Mouse (Mus musculus) kidney, adult 18-20 months (tissue): Measurements from ENCODE around the gene Slc4a4.

Experiments used
- DNase-seq: peaks from one replicate; pipeline ENCODE4 v3.0.0; 2021

Slc4a4 gene

DNA sequence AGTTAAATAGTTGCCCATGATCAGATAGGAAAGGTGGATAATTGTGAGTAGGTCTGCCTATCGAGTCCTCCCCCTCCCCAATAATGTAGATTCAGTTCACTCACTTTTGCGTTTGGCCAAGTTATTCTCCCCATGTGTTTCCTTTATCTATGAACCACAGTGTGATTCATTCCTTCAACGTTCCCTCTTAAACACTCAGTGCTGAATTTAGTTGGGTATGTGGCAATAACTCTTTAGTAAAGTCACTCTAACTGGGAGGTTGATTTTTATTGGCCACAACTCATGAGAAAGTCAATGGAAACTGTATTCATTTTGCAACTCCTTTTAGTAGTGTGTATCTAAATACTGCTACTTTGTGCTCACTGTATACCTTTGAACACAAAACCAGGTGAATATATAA, 125.8 kb downstream of the Slc4a4 start:
- DNase-seq: no peak

DNA sequence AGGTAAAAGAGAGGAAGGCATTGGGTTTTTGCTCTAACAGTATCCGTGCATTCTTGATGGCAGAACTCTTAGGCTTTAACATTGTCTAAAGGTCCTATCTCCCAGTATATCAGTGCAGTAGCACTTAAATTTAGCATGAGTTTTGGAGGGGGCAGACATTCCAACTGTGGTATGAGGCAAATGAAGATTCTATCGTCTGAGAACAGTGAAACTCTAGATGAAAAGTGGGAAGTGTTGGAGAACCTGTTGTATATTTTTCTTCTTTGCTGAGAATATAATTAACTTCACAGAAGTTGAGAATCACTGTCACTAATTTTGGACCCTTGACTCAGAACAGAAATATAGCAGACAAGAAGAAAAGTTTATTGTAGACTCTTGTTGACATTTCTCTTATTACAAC, 128.2 kb downstream of the Slc4a4 start:
- no peak for DNase-seq

DNA sequence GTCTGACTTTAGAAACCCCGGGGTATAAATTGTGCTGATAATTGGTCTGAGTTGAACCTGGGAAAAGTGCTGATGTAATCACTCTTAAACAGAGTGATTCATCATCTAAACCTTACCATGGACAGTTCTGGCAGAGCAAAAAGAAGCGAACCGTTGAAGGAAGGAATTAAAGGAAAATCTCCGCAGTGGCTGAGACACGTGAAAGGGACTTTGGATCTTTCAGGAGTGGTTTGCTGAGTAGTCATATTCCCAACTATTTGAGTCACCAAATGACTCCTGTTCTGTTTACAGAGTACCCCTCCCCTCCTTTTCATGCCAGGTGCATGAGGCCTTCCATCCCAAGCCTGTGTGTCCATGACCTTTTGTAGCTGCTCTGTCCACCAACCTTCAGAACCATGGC, 129.3 kb downstream of the Slc4a4 start:
- DNase-seq: no peak

DNA sequence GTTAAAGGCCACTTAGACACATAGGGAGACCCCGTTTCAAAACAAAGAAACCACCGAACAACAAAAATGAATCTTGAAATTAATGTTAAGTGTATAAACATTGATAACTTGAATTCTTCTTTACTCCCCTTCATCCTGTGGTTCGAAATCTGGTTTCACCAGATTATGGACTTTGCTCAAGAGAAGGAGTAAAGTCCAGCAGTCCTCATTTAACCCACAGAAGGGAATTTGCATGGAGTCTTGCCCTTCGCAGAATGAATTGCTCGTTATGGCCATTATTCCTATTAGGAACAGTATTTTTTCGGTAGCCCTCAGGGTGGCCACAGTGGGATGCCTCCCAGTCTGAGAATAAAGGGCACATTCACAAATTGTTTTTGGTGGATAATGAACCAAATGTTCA, 131.9 kb downstream of the Slc4a4 start:
- DNase-seq: no peak

DNA sequence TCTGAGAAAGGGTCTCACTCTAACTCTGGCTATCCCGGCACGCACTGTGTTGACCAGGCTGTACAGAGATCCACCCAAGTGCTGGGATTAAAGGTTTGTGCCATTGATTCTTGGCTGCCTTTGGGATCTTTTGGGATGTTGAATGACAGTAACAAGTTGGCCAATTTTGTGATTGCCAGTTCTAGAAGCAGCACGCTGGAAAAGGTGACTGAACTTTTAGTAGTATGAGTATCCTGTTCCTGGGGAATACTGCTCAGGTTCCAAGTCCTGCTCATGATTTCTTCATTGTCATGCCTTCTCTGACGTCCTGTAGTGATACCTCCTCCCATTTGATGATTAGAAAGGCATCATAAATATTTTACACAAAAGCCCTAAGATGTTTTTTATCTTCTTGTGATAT, 137.8 kb downstream of the Slc4a4 start:
- DNase-seq: no peak

DNA sequence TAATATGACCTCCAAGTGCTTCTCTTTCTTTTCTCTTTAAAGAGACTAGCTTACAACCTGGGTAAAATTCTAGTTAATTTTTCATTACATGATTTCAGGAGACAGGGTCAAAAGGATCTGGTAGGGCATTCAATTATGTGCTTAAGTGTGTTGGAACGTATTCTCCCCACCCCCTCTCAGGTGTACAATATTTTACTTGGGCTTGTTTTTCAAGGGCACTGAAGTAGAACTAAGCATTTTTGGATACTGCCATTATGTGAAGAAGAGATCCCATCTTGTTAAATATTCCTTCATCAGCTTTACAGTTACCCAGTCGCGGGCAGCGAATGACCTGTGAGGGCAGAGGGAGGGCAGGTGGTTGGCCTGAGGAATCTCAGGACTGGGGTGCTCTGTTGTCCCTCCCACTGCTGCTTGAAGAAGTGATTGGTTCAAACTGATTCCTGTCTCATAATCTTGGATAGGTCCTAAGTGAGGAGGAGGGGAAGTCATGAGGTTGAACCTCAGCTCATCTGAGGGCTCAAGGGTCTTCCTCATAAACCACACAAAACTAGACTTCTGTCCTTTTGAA, 141.0 kb downstream of the Slc4a4 start:
- peak; percentile 62 for DNase-seq

DNA sequence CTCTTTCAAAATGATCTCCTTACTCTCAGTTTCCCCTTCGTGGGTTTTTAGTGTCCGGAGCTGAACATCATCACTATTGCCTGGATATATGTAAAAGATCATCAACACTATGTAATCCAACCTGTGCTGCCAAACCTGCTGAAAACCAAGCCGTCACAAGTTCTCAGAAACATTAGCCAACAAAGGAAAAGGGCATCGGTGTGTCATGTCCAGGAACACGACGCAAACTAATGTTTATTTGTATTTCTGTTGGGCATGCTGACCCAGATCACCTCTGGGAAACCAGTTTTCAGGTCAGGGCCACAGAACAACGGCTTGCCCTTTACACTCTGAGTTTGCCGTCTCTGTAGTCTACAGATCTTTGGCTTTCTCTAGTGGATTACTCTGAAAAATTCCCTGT, 146.0 kb downstream of the Slc4a4 start:
- DNase-seq: no peak

DNA sequence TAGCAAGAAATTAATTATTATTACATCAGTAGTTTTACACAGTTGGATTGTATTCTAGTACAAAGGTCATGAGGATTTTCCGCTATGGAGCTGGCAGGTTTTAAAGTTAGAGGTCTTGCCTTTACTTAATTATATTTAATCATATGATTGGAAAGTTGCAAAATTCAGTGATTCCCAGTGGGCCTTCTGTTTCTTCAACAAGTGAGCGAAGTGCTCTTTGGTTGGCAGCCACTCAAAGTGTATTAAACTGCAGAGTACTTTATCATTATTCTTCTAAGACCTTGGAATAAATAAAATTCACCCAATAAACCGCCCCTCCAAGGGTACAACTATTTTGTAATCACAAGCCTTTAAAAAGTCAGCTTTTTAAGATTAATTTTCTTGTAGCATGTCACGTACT, 146.6 kb downstream of the Slc4a4 start:
- no peak for DNase-seq

DNA sequence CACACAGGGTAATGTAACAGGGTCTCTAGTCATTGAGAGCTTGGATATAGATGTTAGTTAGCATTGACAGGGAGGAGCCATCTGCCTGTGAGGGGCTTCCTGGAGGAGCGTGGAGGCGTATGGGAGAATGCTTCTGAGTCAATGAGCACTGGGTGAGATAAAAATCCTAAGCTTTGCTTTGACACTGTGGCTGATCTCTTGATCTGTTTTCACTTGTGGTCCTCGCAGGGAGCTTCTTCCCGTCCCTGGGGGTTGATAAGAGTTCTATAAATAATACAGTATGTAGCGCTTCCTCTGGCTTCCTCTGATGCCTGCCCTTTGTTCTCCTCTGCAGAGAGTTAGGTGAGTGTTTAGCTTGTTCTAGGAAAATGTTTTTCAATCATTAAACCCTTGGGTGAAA, 149.5 kb downstream of the Slc4a4 start:
- DNase-seq: no peak

DNA sequence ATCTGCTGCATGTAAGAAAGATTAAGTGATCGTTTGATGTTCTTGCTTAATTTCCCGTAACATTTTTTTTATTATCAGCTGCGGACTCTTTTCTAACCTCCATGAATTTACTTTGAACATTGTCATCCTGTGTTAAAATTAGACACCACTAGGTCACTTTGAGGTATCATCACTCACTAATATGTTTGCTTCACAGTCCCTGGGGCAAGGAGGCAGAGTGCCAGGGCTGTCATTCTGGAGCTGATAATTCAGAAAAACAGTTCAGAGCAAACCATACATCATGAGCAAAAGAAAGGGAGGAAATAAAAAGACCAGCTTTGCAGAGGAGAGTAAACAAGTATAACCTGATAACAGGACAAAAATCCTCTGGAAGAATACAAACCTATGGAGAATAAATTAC, 154.2 kb downstream of the Slc4a4 start:
- DNase-seq: no peak

DNA sequence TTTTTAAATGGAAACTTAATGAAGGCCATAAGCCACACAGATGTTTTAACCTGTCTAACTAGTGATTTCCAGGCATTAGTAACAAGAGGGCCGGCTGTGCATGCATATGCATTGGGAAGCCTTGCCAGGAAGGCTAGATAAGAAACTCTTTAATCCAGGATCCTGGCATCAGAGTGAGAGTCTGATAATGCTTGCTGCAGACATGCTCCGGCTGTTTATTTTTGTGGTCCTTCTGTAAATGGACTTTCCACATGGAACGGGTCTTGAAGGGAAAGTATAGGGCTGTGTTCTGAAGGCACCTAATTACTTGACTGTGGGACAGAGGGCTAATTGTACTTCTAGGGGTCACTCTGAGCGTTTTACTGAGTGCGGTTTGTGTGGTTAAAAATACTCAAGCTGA, 157.2 kb downstream of the Slc4a4 start:
- DNase-seq: no peak

DNA sequence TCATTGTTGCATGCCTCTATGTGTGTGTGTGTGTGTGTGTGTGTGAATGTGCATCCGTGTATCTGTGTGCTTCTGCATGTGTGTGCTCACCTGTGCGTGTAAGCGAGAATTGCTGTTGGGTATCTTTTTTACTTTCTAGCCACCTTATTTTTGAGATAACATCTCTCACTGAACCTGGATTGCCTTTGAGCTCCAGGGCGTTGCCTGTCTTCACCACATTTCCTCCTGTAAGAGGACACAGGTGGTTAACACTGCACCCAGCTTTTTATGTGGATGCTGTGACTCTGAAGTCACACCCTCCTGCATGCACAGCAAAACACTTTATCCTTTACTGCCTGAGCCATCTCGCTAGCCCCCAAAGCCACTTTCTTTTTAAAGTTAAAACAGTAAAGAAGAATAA, 158.2 kb downstream of the Slc4a4 start:
- DNase-seq: no peak

DNA sequence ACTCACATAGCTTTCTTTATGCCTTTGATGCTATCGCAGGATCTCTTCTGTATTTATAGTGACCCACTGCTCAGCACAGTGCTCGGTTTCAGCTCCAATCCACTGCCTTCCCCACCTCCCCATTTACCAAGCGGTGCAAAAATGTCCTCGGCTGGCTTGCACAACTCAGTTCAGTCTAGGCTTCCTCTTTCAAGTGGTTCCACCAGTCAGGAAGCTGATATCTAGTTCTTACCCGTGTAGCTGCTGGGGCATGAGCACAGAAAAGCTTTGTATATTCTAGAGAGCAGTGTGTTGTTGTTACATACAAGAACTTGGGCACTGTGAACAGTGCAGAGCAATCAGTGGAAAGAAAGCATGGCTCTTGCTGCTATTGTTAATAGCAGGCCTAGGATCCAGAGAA, 165.0 kb downstream of the Slc4a4 start:
- no peak for DNase-seq

DNA sequence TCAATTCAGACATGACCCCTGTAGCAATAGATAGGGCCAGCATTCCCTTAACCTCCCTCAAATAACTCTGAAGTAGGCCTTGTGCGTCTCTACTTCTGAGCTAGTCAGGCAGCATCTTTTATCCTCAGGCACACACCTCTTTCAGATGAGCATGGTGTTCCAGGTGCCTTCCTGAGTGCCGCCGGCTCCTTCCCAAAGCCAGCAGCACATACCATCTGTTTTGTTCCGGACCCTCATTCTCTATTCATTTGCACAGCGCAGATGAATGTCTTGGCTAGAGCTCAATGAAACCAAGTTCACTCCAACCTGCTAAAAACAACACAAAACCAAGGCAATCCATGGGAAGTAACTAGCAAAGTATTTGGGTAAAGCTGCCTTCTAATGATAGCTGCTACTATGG, 165.6 kb downstream of the Slc4a4 start:
- DNase-seq: no peak

DNA sequence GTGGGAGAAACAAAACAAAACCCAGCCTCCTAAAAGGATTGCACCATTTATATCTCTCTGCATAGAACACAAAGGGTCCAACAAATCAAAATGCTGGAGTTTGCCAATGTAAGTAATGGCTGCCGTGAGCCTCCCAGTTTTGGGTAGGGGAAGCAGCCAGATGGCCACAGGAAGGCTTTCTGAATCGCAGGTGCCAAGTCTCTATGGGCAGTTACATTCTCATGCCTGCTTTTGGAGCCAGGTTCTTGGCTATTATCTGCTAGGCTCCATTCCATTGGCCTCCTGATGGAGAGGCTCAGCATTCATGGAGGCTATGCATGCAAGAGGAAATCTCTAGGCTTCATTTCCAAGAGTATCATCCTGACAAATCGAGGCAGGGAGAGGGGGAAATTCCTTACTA, 169.0 kb downstream of the Slc4a4 start:
- DNase-seq: no peak

DNA sequence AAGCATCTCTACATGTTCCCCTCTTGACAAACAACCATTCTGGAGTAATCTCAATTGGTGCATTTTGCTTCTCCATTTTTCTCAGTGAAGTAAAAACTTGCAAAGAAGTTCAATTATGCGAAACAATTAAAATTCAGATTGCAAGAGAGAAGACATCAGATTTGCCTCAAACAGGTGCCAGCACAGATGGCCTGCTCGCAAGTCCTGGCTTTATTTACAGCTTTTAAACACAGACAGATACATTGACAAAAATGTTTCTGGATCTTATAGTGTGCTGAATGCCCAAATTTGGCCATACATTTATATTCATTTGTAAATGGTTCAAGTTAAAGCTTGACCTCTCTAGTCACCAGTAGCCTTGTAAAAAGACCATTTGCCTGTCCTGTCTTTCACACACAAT, 169.8 kb downstream of the Slc4a4 start:
- DNase-seq: no peak

DNA sequence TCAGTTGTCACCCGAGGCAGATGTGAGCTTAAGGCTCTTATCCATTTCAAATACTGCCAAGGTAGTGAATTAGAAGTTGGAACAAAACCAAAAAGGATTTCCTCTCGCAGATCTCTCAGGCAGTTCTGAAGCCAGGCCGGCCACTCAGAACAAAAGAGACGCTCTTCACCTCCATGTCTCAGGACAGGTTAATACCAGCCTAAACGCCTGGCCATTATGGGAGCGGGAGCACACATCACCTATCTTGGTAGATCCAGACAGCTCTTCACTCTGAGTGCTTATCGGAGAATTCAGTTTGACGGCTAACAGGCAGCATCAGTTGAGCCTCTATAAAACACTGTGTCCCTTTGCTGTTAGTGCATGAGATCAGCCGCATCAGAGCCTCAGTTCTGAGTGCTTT, 174.5 kb downstream of the Slc4a4 start:
- no peak for DNase-seq

DNA sequence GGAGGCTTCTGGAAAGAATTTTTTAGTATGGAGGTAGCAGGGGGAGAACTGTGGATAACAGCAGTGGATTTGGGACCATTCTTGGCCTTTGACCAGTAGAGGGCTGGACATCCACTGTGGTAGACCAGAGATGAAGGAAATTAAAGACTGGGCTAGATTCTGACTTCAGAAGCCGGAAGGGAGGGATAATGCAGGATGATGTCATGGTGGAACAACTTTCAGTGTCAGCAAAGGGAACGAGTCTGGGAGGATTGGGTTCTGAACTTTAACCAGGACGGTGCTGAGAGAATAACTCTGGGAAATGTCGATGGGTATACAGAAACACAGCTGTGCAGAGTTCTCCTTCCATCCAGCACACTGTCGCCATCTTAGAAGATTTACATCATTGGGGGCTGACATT, 175.7 kb downstream of the Slc4a4 start:
- no peak for DNase-seq

DNA sequence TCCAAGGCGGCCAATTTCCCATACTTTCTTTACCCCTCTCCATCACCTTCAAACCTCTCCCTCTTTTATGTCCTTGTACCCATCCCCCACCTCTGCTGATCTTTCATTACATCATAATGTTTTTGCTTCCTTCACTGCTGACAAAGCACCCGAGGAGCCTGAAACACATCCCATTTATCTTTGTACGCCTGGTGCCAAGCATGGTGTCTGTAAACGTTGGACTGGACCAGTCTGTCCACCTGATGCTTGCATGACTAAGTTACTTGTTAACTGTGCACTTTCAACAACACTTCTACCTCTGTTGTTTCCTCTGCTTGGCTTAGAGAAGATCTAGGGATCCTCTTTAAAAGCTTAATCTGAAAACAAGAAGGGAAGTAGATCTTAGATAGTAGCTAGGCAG, 180.5 kb downstream of the Slc4a4 start:
- DNase-seq: peak; percentile 43

DNA sequence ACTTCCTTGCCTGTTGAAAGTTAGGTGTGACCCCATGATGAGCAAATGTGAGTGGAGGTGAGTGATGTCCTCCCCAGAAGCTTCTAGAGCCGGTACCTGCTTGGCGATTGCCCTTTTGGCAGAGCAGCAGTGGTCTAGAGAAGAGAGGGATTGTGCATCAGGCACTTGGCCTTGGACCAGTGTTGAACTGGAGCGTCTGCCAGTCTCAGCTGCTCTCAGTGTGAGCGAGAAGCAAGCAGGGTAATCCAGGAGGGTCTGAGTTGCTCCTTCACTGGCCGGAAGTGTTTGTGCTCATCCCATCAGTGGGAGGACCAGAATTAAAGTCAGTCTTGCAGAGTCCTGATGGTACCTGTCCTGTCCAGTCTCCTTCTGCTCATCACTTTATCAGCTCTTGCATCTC, 181.5 kb downstream of the Slc4a4 start:
- DNase-seq: no peak

DNA sequence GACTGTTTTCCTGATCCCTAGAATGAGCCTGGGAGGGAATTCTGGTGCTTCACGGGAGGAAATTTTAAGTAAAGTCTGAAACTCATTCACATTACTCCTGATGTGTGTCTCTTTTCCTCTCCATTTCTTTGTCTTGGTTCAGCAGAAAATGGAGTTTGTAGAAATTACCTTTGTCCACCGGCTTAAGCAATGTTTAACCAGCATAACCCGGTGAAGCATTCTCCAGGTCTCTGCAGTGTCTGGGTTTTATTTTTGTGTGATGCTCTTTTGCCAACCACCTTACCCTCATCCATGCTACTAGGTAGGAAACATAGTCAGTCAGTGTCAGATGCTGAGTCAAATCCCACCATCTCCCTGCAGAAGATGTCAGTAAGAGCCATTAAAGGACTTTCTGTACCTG, 183.4 kb downstream of the Slc4a4 start:
- no peak for DNase-seq

DNA sequence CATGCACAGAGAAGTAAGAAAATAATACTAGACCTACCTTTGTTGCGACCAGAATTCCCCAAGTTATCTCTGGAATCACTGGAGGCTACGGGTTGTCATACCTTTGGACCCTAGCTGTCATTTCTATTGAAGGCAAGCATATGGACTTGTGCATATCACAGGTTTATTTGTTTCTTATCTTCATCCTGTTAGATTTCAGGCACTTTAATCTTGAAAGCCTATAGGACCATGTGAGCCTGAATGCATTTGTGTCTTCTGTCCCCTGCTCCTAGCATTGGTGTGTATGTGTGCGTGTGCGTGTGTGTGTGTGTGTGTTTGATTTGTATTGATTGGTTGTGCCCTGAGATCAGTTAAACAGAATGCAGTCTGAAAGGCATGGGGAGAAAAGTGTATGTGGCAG, 185.3 kb downstream of the Slc4a4 start:
- DNase-seq: no peak

DNA sequence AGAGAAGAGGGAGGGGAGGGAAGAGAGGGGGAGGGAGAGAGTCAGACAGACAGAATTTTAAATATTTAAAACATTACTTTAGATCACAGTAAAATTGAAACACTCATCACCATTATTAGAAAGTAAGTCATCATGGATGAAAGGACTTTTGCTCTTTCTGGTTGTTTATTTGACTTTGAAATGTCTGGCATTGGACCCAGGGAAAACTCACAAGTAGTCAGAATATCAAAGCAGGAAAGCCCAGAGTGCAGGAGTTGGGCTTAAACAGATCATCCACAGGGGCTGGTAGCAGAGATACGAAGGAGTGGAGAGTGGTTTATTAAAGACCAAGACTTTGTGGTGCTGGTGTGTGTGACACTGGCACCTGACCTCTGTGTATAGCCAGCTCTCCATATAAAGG, 191.1 kb downstream of the Slc4a4 start:
- no peak for DNase-seq

DNA sequence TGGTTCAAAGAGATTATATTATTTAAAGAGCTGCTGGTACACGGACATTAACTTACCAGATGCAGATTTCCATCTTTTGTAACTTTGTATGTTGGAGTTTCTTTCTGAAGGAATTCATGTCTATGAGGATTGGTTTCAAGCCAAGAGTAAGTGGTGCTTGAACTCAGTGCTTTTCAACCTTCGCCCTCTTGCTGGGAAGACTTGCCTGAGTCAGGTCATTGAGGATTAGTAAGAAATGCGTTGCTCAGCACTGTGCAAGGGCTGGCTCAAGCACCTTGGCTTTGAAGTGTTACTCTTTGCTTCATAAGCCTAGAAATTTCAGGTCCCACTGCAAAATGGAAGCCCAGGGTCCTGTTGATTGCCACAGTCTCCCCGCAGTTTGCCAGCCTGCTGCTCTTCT, 196.9 kb downstream of the Slc4a4 start:
- peak; percentile 40 for DNase-seq

DNA sequence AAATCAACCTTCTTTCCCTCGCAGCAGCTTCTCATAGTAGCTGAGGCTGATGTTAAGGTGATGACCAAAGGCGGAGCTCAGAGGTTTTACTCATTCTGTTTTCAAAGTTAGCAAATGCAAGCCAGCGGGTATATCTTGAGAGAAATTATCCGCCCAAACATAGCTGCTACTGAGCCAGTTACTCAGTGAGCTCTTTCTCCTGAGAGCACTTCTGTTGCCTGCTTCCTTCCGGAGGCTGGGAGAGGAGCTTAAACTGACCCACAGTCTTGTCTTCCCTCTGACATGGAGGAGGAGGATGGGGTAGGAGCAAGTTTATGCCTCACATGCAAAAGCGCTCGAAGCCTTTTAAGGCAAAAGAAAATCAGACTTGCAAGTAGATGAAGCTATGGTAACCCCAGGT, 201.3 kb downstream of the Slc4a4 start:
- no peak for DNase-seq

DNA sequence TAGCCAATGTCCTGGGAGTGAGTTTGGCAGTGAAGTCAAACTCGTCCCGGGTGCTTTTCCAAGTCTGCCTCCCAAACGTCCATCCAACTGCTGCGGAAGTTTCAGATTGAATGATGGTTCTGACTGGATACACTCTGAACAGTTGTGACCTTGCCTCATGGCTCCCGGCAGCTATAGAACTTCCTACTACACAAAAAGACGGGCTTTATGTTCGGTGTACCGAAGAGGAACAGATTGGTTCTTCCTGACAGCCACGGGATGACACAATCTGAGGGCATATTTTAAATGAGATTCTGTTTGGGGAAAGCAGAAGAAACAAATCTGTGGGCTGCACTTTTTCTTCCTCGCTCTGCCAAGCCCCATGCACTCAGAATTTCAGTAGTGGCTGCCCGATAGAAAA, 201.8 kb downstream of the Slc4a4 start:
- DNase-seq: no peak
